Mouse (Mus musculus): ENCODE data around the gene Fbxw10. TPM values are rescaled to one million over a fixed set of nuclear protein-coding genes. Genes with fewer than 3 reads are reported as not detected.

Gene Fbxw10
- polyA plus RNA-seq, 1 experiment from 2014 or later = 0.50 TPM

- H3K4me2 ChIP-seq (ENCODE audit: low read length) = no peak overlapping the region
- no peaks in the 10 kb centered on the region for H3K27me3 ChIP-seq (ENCODE audit: control insufficient read depth, insufficient read depth, low read depth, low read length)
- no peak for ATAC-seq
- 95% methylated on average over 6 of the region's 6 CpGs for WGBS
- H3K9me3 ChIP-seq (replicated peaks; ENCODE audit: control insufficient read depth, low read length, poor library complexity, severe bottlenecking) = no peaks in the 10 kb centered on the region
- no peaks in the 10 kb centered on the region for H3K4me1 ChIP-seq (ENCODE audit: control insufficient read depth, insufficient read depth, low read length)
- H3K4me3 ChIP-seq (ENCODE audit: low read depth, low read length) = no peak overlapping the region
- H3K27ac ChIP-seq (ENCODE audit: low read length) = no peak overlapping the region
- H3K36me3 ChIP-seq (ENCODE audit: control insufficient read depth, insufficient read depth, low read length) = no peaks in the 10 kb centered on the region
- H3K9ac ChIP-seq (ENCODE audit: low read depth, low read length) = no peak overlapping the region
Measured at GRCm38 (mm10) chr11:62853334-62853733, 6.5 kb downstream of the Fbxw10 start.

DNA sequence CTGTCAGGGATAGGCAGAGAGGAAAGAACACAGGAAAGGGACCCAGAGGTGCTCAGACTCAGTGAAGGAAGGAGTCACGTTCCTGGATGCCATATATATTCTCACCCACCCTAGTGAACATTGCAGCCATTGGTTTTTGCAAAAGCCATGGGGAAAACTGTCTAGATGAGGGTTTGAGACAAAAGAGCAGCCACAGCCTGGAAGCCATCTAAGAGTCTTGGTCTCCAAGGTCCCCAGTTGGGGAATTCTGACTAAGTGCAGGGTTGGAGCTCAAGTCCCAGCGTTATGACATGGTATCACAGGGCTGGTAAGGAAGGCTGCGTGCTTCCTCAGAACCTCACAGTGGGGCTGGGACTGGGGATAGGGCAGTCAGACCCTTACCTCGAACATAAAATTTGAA, 18.7 kb downstream of the Fbxw10 start:
- Histone ChIP-seq H3K9ac (ENCODE audit: low read depth, low read length) (no peak overlapping the region), H3K4me2 (ENCODE audit: low read length) (no peak overlapping the region), H3K27me3 (ENCODE audit: control insufficient read depth, insufficient read depth, low read depth, low read length) (no peaks in the 10 kb centered on the region), H3K4me3 (ENCODE audit: low read depth, low read length) (no peak overlapping the region), H3K36me3 (ENCODE audit: control insufficient read depth, insufficient read depth, low read length) (no peaks in the 10 kb centered on the region), H3K27ac (ENCODE audit: low read length) (no peak overlapping the region), H3K9me3 (replicated peaks; ENCODE audit: control insufficient read depth, low read length, poor library complexity, severe bottlenecking) (no peaks in the 10 kb centered on the region), H3K4me1 (ENCODE audit: control insufficient read depth, insufficient read depth, low read length) (no peaks in the 10 kb centered on the region)
- ATAC-seq = no peak
- 78% methylated on average over 4 of the region's 4 CpGs for WGBS

DNA sequence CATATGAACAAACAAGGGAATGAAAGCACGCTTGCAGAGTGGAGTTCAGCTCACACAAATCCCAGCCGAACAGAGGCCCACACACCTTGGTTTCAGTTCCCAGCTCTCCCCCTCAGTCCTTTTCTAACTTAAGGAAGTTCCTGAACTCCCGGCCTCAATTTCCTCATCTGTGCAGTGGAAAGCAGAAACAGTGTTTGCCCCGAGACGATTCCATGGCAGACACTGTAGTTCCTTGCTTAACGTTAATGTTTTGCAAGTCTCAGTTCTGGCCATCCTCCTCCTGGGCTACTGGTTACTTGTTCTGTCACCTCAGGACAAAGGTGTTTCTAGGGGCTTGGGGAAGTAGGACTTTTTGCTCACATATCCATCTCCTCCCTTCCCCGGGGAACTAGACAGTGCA, 19.8 kb downstream of the Fbxw10 start:
- no peaks in the 10 kb centered on the region for H3K36me3 ChIP-seq (ENCODE audit: control insufficient read depth, insufficient read depth, low read length)
- 87% methylated on average over 7 of the region's 7 CpGs for WGBS
- ATAC-seq = no peak

GRCm38 (mm10) chr11:62869201-62869600, 22.3 kb downstream of the Fbxw10 start:
- no peaks in the 10 kb centered on the region for H3K4me1 ChIP-seq (ENCODE audit: control insufficient read depth, insufficient read depth, low read length)
- no peaks in the 10 kb centered on the region for H3K27me3 ChIP-seq (ENCODE audit: control insufficient read depth, insufficient read depth, low read depth, low read length)
- H3K9ac ChIP-seq (ENCODE audit: low read depth, low read length) = no peak overlapping the region
- no peaks in the 10 kb centered on the region for H3K36me3 ChIP-seq (ENCODE audit: control insufficient read depth, insufficient read depth, low read length)
- H3K4me2 ChIP-seq (ENCODE audit: low read length) = no peak overlapping the region
- no peak overlapping the region for H3K27ac ChIP-seq (ENCODE audit: low read length)
- H3K4me3 ChIP-seq (ENCODE audit: low read depth, low read length) = no peak overlapping the region
- ATAC-seq = no peak
- H3K9me3 ChIP-seq (replicated peaks; ENCODE audit: control insufficient read depth, low read length, poor library complexity, severe bottlenecking) = no peaks in the 10 kb centered on the region
- 78% methylated on average over 5 of the region's 5 CpGs for WGBS

More for the DNA sequence above, 19.8 kb downstream of the Fbxw10 start:
- Histone ChIP-seq H3K27ac (ENCODE audit: low read length) (no peak overlapping the region), H3K4me1 (ENCODE audit: control insufficient read depth, insufficient read depth, low read length) (no peaks in the 10 kb centered on the region), H3K27me3 (ENCODE audit: control insufficient read depth, insufficient read depth, low read depth, low read length) (no peaks in the 10 kb centered on the region), H3K9me3 (replicated peaks; ENCODE audit: control insufficient read depth, low read length, poor library complexity, severe bottlenecking) (no peaks in the 10 kb centered on the region), H3K4me2 (ENCODE audit: low read length) (no peak overlapping the region), H3K4me3 (ENCODE audit: low read depth, low read length) (no peak overlapping the region), H3K9ac (ENCODE audit: low read depth, low read length) (no peak overlapping the region)

DNA sequence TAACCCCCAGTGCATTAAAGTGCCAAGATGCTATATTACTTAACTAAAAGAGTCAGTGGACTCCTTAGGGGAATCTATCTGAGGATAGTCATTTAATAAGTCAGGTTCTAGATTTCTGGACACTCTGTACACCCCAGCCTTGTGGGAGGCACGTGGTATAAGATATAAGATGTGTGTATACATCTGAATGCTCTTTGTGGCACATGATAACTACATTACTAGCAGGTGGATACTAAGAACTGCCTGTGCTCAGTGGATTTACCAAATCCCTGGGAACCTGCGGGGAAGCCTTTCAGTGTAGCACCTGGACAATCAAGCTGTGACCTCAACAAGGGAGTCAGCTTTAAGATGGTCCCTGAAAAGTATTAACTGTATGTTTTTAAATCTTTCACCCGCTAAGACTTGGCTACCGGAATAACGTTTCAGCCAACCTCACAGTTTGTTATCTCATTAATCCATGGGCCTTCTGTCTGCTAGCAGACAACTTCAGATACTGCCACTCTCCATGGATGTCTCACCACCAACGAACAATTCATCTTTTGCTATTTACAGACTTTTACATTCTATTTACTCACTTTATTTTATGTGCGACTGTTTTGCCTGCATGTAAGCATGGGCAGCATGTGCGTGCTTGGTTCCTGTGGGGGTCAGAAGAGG, 23.0 kb downstream of the Fbxw10 start:
- WGBS = 86% methylated on average over 8 of the region's 8 CpGs
- no peak for ATAC-seq
- Histone ChIP-seq H3K4me2 (ENCODE audit: low read length) (no peak overlapping the region), H3K36me3 (ENCODE audit: control insufficient read depth, insufficient read depth, low read length) (no peaks in the 10 kb centered on the region), H3K4me1 (ENCODE audit: control insufficient read depth, insufficient read depth, low read length) (no peaks in the 10 kb centered on the region), H3K27me3 (ENCODE audit: control insufficient read depth, insufficient read depth, low read depth, low read length) (no peaks in the 10 kb centered on the region), H3K9me3 (replicated peaks; ENCODE audit: control insufficient read depth, low read length, poor library complexity, severe bottlenecking) (no peaks in the 10 kb centered on the region), H3K27ac (ENCODE audit: low read length) (no peak overlapping the region), H3K4me3 (ENCODE audit: low read depth, low read length) (no peak overlapping the region), H3K9ac (ENCODE audit: low read depth, low read length) (no peak overlapping the region)

DNA sequence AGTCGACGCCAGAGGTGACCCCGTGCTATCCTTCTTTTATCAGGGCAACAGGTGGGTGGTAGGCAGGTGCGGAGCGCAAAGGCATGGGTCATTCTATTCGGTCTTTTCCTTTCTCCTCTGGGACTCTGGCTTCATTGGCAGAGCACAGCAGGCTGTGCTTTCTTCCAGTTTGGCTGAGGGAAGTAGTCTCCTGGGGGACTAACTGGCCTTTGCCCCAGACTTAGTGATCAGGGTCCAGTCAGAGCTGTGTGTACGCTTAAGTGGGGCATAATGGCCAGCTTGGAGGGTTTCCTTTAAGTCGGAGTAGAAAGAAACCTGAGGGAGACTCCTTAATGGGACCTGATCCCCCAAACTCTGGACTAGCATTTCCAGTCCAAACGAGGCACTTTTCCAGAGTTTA, 26.6 kb downstream of the Fbxw10 start:
- no peak overlapping the region for H3K4me2 ChIP-seq (ENCODE audit: low read length)
- no peak overlapping the region for H3K27ac ChIP-seq (ENCODE audit: low read length)
- WGBS = 79% methylated on average over 9 of the region's 9 CpGs
- H3K9me3 ChIP-seq (replicated peaks; ENCODE audit: control insufficient read depth, low read length, poor library complexity, severe bottlenecking) = no peaks in the 10 kb centered on the region
- no peaks in the 10 kb centered on the region for H3K27me3 ChIP-seq (ENCODE audit: control insufficient read depth, insufficient read depth, low read depth, low read length)
- no peak overlapping the region for H3K4me3 ChIP-seq (ENCODE audit: low read depth, low read length)
- H3K36me3 ChIP-seq (ENCODE audit: control insufficient read depth, insufficient read depth, low read length) = no peaks in the 10 kb centered on the region
- no peak overlapping the region for H3K9ac ChIP-seq (ENCODE audit: low read depth, low read length)
- no peak for ATAC-seq
- no peaks in the 10 kb centered on the region for H3K4me1 ChIP-seq (ENCODE audit: control insufficient read depth, insufficient read depth, low read length)

DNA sequence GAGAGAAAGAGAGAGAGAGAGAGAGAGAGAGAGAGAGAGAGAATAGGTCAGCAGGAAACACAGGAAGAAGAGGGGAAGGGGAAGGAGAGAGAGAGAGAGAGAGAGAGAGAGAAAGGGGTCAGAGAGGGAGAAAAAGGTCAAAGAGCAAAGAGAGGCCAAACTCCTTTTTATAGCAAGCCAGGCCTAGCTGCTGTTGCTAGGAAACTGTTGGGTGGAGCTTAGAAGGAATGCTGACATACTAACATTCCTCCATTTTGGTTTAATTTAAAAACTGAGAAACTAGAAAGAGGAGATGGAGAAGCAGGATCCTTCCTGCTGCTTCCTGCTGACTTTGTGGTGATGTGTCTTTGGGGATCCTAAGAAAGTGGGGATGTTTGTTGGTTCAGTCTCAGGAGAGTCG, 28.8 kb downstream of the Fbxw10 start:
- Histone ChIP-seq H3K27me3 (ENCODE audit: control insufficient read depth, insufficient read depth, low read depth, low read length) (no peaks in the 10 kb centered on the region), H3K4me2 (ENCODE audit: low read length) (no peak overlapping the region), H3K36me3 (ENCODE audit: control insufficient read depth, insufficient read depth, low read length) (no peaks in the 10 kb centered on the region), H3K9me3 (replicated peaks; ENCODE audit: control insufficient read depth, low read length, poor library complexity, severe bottlenecking) (no peaks in the 10 kb centered on the region), H3K4me3 (ENCODE audit: low read depth, low read length) (no peak overlapping the region), H3K4me1 (ENCODE audit: control insufficient read depth, insufficient read depth, low read length) (peaks cover 5% of the 10 kb centered on the region), H3K9ac (ENCODE audit: low read depth, low read length) (no peak overlapping the region), H3K27ac (ENCODE audit: low read length) (no peak overlapping the region)
- WGBS = 70% methylated on average over 1 of the region's 1 CpGs
- ATAC-seq = no peak

DNA sequence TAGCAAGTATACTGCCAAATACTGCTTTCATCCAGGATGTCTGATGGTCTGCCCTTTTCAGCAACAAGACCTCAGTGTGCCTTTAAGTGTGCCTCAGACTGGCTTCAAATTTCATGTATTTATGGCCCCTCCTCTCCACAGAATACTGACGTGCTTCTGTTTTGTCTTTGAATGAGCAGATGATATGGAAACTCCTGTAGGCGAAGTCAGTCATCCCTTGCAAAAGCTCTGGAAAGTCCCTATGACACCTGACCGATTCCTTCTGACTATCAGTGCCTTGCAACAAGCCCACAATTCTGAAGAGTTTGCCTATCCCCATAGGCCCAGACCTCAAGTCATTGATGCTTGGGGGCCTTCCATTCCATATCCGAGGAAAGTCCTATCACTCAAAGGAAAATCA, 29.6 kb downstream of the Fbxw10 start:
- Histone ChIP-seq H3K27me3 (ENCODE audit: control insufficient read depth, insufficient read depth, low read depth, low read length) (no peaks in the 10 kb centered on the region), H3K36me3 (ENCODE audit: control insufficient read depth, insufficient read depth, low read length) (no peaks in the 10 kb centered on the region), H3K4me1 (ENCODE audit: control insufficient read depth, insufficient read depth, low read length) (peaks cover 9% of the 10 kb centered on the region), H3K27ac (ENCODE audit: low read length) (no peak overlapping the region), H3K9me3 (replicated peaks; ENCODE audit: control insufficient read depth, low read length, poor library complexity, severe bottlenecking) (no peaks in the 10 kb centered on the region), H3K4me3 (ENCODE audit: low read depth, low read length) (no peak overlapping the region), H3K4me2 (ENCODE audit: low read length) (no peak overlapping the region), H3K9ac (ENCODE audit: low read depth, low read length) (no peak overlapping the region)
- ATAC-seq = no peak
- 93% methylated on average over 4 of the region's 4 CpGs for WGBS

- Histone ChIP-seq H3K4me3 (ENCODE audit: low read depth, low read length) (no peak overlapping the region), H3K9me3 (replicated peaks; ENCODE audit: control insufficient read depth, low read length, poor library complexity, severe bottlenecking) (no peaks in the 10 kb centered on the region), H3K4me1 (ENCODE audit: control insufficient read depth, insufficient read depth, low read length) (peaks cover 9% of the 10 kb centered on the region), H3K9ac (ENCODE audit: low read depth, low read length) (no peak overlapping the region), H3K27ac (ENCODE audit: low read length) (no peak overlapping the region), H3K4me2 (ENCODE audit: low read length) (no peak overlapping the region), H3K27me3 (ENCODE audit: control insufficient read depth, insufficient read depth, low read depth, low read length) (no peaks in the 10 kb centered on the region), H3K36me3 (ENCODE audit: control insufficient read depth, insufficient read depth, low read length) (no peaks in the 10 kb centered on the region)
- no peak for ATAC-seq
- 97% methylated on average over 1 of the region's 1 CpGs for WGBS
Measured at GRCm38 (mm10) chr11:62877391-62877790, 30.5 kb downstream of the Fbxw10 start.

All from midbrain, embryonic 16.5 days (tissue).